Mouse (Mus musculus) ZHBTc4 (cell line): ENCODE measurements at regions not wholly inside any gene's neighbourhood (a gene's known extent, or its start where the extent isn't known, plus 50 kb on each side); places are given as distances from the start of the nearest gene placed in this dataset.
"Not testable (repeated sequence)": the region's sequence is repeated elsewhere in the genome, so short reads cannot be mapped to it uniquely, and the experiment has no call there.

Experiments
- DNase-seq: peaks from one replicate; pipeline ENCODE4 v3.0.0-alpha.2; 2011; ENCODE audit warnings: low read depth, low spot score

- DNase-seq: no peak
Observed at GRCm38 (mm10) chr7:82047456-82047855, 55.4 kb upstream of the Bnc1 start.

GRCm38 (mm10) chr7:82053411-82053810 lies 61.3 kb upstream of the Bnc1 start:
- no peak for DNase-seq

GRCm38 (mm10) chr7:82056551-82057230 lies 64.6 kb upstream of the Bnc1 start:
- DNase-seq: peak; percentile 20

- DNase-seq: no peak
Observed at GRCm38 (mm10) chr7:82063407-82063806, 71.3 kb upstream of the Bnc1 start.

GRCm38 (mm10) chr7:82069629-82070450 lies 77.7 kb upstream of the Bnc1 start:
- DNase-seq: no peak

- DNase-seq: peak; percentile 10
Observed at GRCm38 (mm10) chr7:82070946-82071727, 79.0 kb upstream of the Bnc1 start.

GRCm38 (mm10) chr7:82075359-82075758 lies 83.3 kb upstream of the Bnc1 start:
- no peak for DNase-seq

- peak; percentile 22 for DNase-seq
Observed at GRCm38 (mm10) chr7:82081851-82082250, 89.8 kb upstream of the Bnc1 start.

GRCm38 (mm10) chr7:82082883-82083282 lies 90.8 kb upstream of the Sh3gl3 start:
- no peak for DNase-seq

- DNase-seq: no peak
Observed at GRCm38 (mm10) chr7:82084473-82084872, 89.2 kb upstream of the Sh3gl3 start.

GRCm38 (mm10) chr7:82085205-82085604 lies 88.4 kb upstream of the Sh3gl3 start:
- DNase-seq: no peak

- DNase-seq: no peak
Observed at GRCm38 (mm10) chr7:82098136-82098535, 75.5 kb upstream of the Sh3gl3 start.

- DNase-seq: no peak
Observed at GRCm38 (mm10) chr7:82101314-82101713, 72.3 kb upstream of the Sh3gl3 start.

GRCm38 (mm10) chr7:82105631-82106030 lies 68.0 kb upstream of the Sh3gl3 start:
- DNase-seq: no peak

GRCm38 (mm10) chr7:82109141-82109540 lies 64.5 kb upstream of the Sh3gl3 start:
- DNase-seq: not testable (repeated sequence)

- no peak for DNase-seq
Observed at GRCm38 (mm10) chr7:82109550-82109949, 64.1 kb upstream of the Sh3gl3 start.

GRCm38 (mm10) chr7:82109977-82110376 lies 63.7 kb upstream of the Sh3gl3 start:
- no peak for DNase-seq

GRCm38 (mm10) chr7:82112046-82112445 lies 61.6 kb upstream of the Sh3gl3 start:
- no peak for DNase-seq

GRCm38 (mm10) chr7:82115646-82116045 lies 58.0 kb upstream of the Sh3gl3 start:
- DNase-seq: no peak

- peak; percentile 89 for DNase-seq
Observed at GRCm38 (mm10) chr7:82119266-82119665, 54.4 kb upstream of the Sh3gl3 start.

- DNase-seq: peak; percentile 76
Observed at GRCm38 (mm10) chr7:82119866-82120265, 53.8 kb upstream of the Sh3gl3 start.

- peak; percentile 81 for DNase-seq
Observed at GRCm38 (mm10) chr7:82121746-82122145, 51.9 kb upstream of the Sh3gl3 start.
